Mouse (Mus musculus): ENCODE data around the gene Aspg. TPM values are rescaled to one million over a fixed set of nuclear protein-coding genes. Genes with fewer than 3 reads are reported as not detected.

Gene Aspg
- polyA plus RNA-seq, 1 experiment from 2014 or later: 0.15 TPM

GRCm38 (mm10) chr12:112103179-112103578, 3.3 kb upstream of the Aspg start:
- H3K27ac ChIP-seq (replicated peaks in 1 of 2; ENCODE audit: control insufficient read depth in 1 of 2, insufficient read depth in 1 of 2, low read depth in 2 of 2, low read length in 2 of 2): no peak overlapping the region
- H3K9me3 ChIP-seq (ENCODE audit: control insufficient read depth, low read length): no peaks in the 10 kb centered on the region
- no peaks in the 10 kb centered on the region for H3K36me3 ChIP-seq (ENCODE audit: control insufficient read depth, insufficient read depth, low read length)
- no peak overlapping the region for H3K9ac ChIP-seq (ENCODE audit: low read length)
- peaks cover 7 to 8% of the 10 kb centered on the region in 2 experiments; a peak in 3 of 4 replicates for H3K4me1 ChIP-seq (ENCODE audit: control insufficient read depth in 2 of 2, insufficient read depth in 2 of 2, low read length in 2 of 2)
- ATAC-seq (ENCODE audit: insufficient number of reproducible peaks, insufficient read depth, low FRiP score, low read depth): no peak
- no peak overlapping the region for H3K4me3 ChIP-seq (ENCODE audit: control insufficient read depth in 1 of 2, insufficient read depth in 1 of 2, low read depth in 1 of 2, low read length in 2 of 2)
- H3K4me2 ChIP-seq (ENCODE audit: low read length): no peak overlapping the region
- H3K27me3 ChIP-seq (ENCODE audit: control insufficient read depth, insufficient read depth, low read length): peaks cover 14% of the 10 kb centered on the region
- WGBS: 86% methylated on average over 5 of the region's 5 CpGs

GRCm38 (mm10) chr12:112104890-112105289, 1.6 kb upstream of the Aspg start:
- no peaks in the 10 kb centered on the region for H3K9me3 ChIP-seq (ENCODE audit: control insufficient read depth, low read length)
- 82% methylated on average over 11 of the region's 11 CpGs for WGBS
- no peak overlapping the region for H3K4me3 ChIP-seq (ENCODE audit: control insufficient read depth in 1 of 2, insufficient read depth in 1 of 2, low read depth in 1 of 2, low read length in 2 of 2)
- ATAC-seq (ENCODE audit: insufficient number of reproducible peaks, insufficient read depth, low FRiP score, low read depth): no peak
- peaks cover 14% of the 10 kb centered on the region for H3K27me3 ChIP-seq (ENCODE audit: control insufficient read depth, insufficient read depth, low read length)
- no peak overlapping the region for H3K4me2 ChIP-seq (ENCODE audit: low read length)
- H3K27ac ChIP-seq (replicated peaks in 1 of 2; ENCODE audit: control insufficient read depth in 1 of 2, insufficient read depth in 1 of 2, low read depth in 2 of 2, low read length in 2 of 2): no peak overlapping the region
- H3K4me1 ChIP-seq (ENCODE audit: control insufficient read depth in 2 of 2, insufficient read depth in 2 of 2, low read length in 2 of 2): peaks cover 7 to 8% of the 10 kb centered on the region in 2 experiments; a peak in 3 of 4 replicates
- no peak overlapping the region for H3K9ac ChIP-seq (ENCODE audit: low read length)
- H3K36me3 ChIP-seq (ENCODE audit: control insufficient read depth, insufficient read depth, low read length): no peaks in the 10 kb centered on the region

- 83% methylated on average over 8 of the region's 8 CpGs for WGBS
- Histone ChIP-seq H3K4me1 (ENCODE audit: control insufficient read depth in 2 of 2, insufficient read depth in 2 of 2, low read length in 2 of 2) (peaks cover 7 to 8% of the 10 kb centered on the region in 2 experiments; a peak in 3 of 4 replicates), H3K4me2 (ENCODE audit: low read length) (no peak overlapping the region), H3K9me3 (ENCODE audit: control insufficient read depth, low read length) (no peaks in the 10 kb centered on the region), H3K27me3 (ENCODE audit: control insufficient read depth, insufficient read depth, low read length) (peaks cover 18% of the 10 kb centered on the region), H3K27ac (replicated peaks in 1 of 2; ENCODE audit: control insufficient read depth in 1 of 2, insufficient read depth in 1 of 2, low read depth in 2 of 2, low read length in 2 of 2) (no peak overlapping the region), H3K36me3 (ENCODE audit: control insufficient read depth, insufficient read depth, low read length) (no peaks in the 10 kb centered on the region), H3K9ac (ENCODE audit: low read length) (no peak overlapping the region), H3K4me3 (ENCODE audit: control insufficient read depth in 1 of 2, insufficient read depth in 1 of 2, low read depth in 1 of 2, low read length in 2 of 2) (no peak overlapping the region)
- ATAC-seq (ENCODE audit: insufficient number of reproducible peaks, insufficient read depth, low FRiP score, low read depth): no peak
Observed at GRCm38 (mm10) chr12:112107685-112108084, 1.2 kb downstream of the Aspg start.

- H3K9ac ChIP-seq (ENCODE audit: low read length): no peak overlapping the region
- no peaks in the 10 kb centered on the region for H3K9me3 ChIP-seq (ENCODE audit: control insufficient read depth, low read length)
- H3K4me2 ChIP-seq (ENCODE audit: low read length): no peak overlapping the region
- no peak overlapping the region for H3K27ac ChIP-seq (replicated peaks in 1 of 2; ENCODE audit: control insufficient read depth in 1 of 2, insufficient read depth in 1 of 2, low read depth in 2 of 2, low read length in 2 of 2)
- whole genome bisulfite sequencing: 71% methylated on average over 11 of the region's 11 CpGs
- no peak for ATAC-seq (ENCODE audit: insufficient number of reproducible peaks, insufficient read depth, low FRiP score, low read depth)
- H3K4me1 ChIP-seq (ENCODE audit: control insufficient read depth in 2 of 2, insufficient read depth in 2 of 2, low read length in 2 of 2): peaks cover 7 to 12% of the 10 kb centered on the region in 2 experiments; a peak in 3 of 4 replicates
- no peak overlapping the region for H3K4me3 ChIP-seq (ENCODE audit: control insufficient read depth in 1 of 2, insufficient read depth in 1 of 2, low read depth in 1 of 2, low read length in 2 of 2)
- H3K36me3 ChIP-seq (ENCODE audit: control insufficient read depth, insufficient read depth, low read length): no peaks in the 10 kb centered on the region
- peaks cover 23% of the 10 kb centered on the region for H3K27me3 ChIP-seq (ENCODE audit: control insufficient read depth, insufficient read depth, low read length)
Observed at GRCm38 (mm10) chr12:112108696-112109445, 2.4 kb downstream of the Aspg start.

- Histone ChIP-seq H3K9ac (ENCODE audit: low read length) (no peak overlapping the region), H3K9me3 (ENCODE audit: control insufficient read depth, low read length) (no peaks in the 10 kb centered on the region), H3K4me3 (ENCODE audit: control insufficient read depth in 1 of 2, insufficient read depth in 1 of 2, low read depth in 1 of 2, low read length in 2 of 2) (no peak overlapping the region), H3K4me2 (ENCODE audit: low read length) (no peak overlapping the region), H3K27ac (replicated peaks in 1 of 2; ENCODE audit: control insufficient read depth in 1 of 2, insufficient read depth in 1 of 2, low read depth in 2 of 2, low read length in 2 of 2) (no peak overlapping the region), H3K27me3 (ENCODE audit: control insufficient read depth, insufficient read depth, low read length) (peaks cover 31% of the 10 kb centered on the region), H3K36me3 (ENCODE audit: control insufficient read depth, insufficient read depth, low read length) (no peaks in the 10 kb centered on the region), H3K4me1 (ENCODE audit: control insufficient read depth in 2 of 2, insufficient read depth in 2 of 2, low read length in 2 of 2) (peaks cover 7 to 12% of the 10 kb centered on the region in 2 experiments; a peak in 3 of 4 replicates)
- WGBS: 74% methylated on average over 9 of the region's 9 CpGs
- ATAC-seq (ENCODE audit: insufficient number of reproducible peaks, insufficient read depth, low FRiP score, low read depth): no peak
Observed at GRCm38 (mm10) chr12:112109701-112110100, 3.2 kb downstream of the Aspg start.

- Histone ChIP-seq H3K36me3 (ENCODE audit: control insufficient read depth, insufficient read depth, low read length) (no peaks in the 10 kb centered on the region), H3K4me3 (ENCODE audit: control insufficient read depth in 1 of 2, insufficient read depth in 1 of 2, low read depth in 1 of 2, low read length in 2 of 2) (no peak overlapping the region), H3K4me1 (ENCODE audit: control insufficient read depth in 2 of 2, insufficient read depth in 2 of 2, low read length in 2 of 2) (peaks cover 6 to 11% of the 10 kb centered on the region in 2 experiments; a peak in 3 of 4 replicates), H3K9ac (ENCODE audit: low read length) (no peak overlapping the region), H3K9me3 (ENCODE audit: control insufficient read depth, low read length) (no peaks in the 10 kb centered on the region), H3K4me2 (ENCODE audit: low read length) (no peak overlapping the region), H3K27ac (replicated peaks in 1 of 2; ENCODE audit: control insufficient read depth in 1 of 2, insufficient read depth in 1 of 2, low read depth in 2 of 2, low read length in 2 of 2) (no peak overlapping the region), H3K27me3 (ENCODE audit: control insufficient read depth, insufficient read depth, low read length) (peaks cover 38% of the 10 kb centered on the region)
- WGBS: 86% methylated on average over 5 of the region's 5 CpGs
- ATAC-seq (ENCODE audit: insufficient number of reproducible peaks, insufficient read depth, low FRiP score, low read depth): no peak
Observed at GRCm38 (mm10) chr12:112111323-112111722, 4.8 kb downstream of the Aspg start.

- WGBS: 87% methylated on average over 6 of the region's 6 CpGs
- Histone ChIP-seq H3K4me1 (ENCODE audit: control insufficient read depth in 2 of 2, insufficient read depth in 2 of 2, low read length in 2 of 2) (peaks cover 0 to 4% of the 10 kb centered on the region in 2 experiments; a peak in 1 of 4 replicates), H3K4me2 (ENCODE audit: low read length) (no peak overlapping the region), H3K36me3 (ENCODE audit: control insufficient read depth, insufficient read depth, low read length) (no peaks in the 10 kb centered on the region), H3K4me3 (ENCODE audit: control insufficient read depth in 1 of 2, insufficient read depth in 1 of 2, low read depth in 1 of 2, low read length in 2 of 2) (no peak overlapping the region), H3K9ac (ENCODE audit: low read length) (no peak overlapping the region), H3K27me3 (ENCODE audit: control insufficient read depth, insufficient read depth, low read length) (peaks cover 35% of the 10 kb centered on the region), H3K27ac (replicated peaks in 1 of 2; ENCODE audit: control insufficient read depth in 1 of 2, insufficient read depth in 1 of 2, low read depth in 2 of 2, low read length in 2 of 2) (no peak overlapping the region), H3K9me3 (ENCODE audit: control insufficient read depth, low read length) (no peaks in the 10 kb centered on the region)
- no peak for ATAC-seq (ENCODE audit: insufficient number of reproducible peaks, insufficient read depth, low FRiP score, low read depth)
Observed at GRCm38 (mm10) chr12:112112235-112112634, 5.8 kb downstream of the Aspg start.

Data from heart, embryonic 14.5 days (tissue).